Mouse (Mus musculus): ENCODE measurements around the gene Gpr107. TPM values are rescaled to one million over a fixed set of nuclear protein-coding genes. Genes with fewer than 3 reads are reported as not detected.

Gpr107 gene
- total RNA-seq, 2 experiments from 2014 or later: 27.4 to 32.4 TPM

- DNase-seq: no peak
These were observed 50.2 kb downstream of the Gpr107 start for GRCm38 (mm10) chr2:31202357-31202756.

GRCm38 (mm10) chr2:31202956-31203355 lies 50.8 kb downstream of the Gpr107 start:
- no peak for DNase-seq

- DNase-seq: no peak
These were observed 52.6 kb downstream of the Gpr107 start for GRCm38 (mm10) chr2:31204677-31205076.

GRCm38 (mm10) chr2:31206211-31206610 lies 54.1 kb downstream of the Gpr107 start:
- DNase-seq: no peak

GRCm38 (mm10) chr2:31206882-31207281 lies 54.8 kb downstream of the Gpr107 start:
- no peak for DNase-seq

GRCm38 (mm10) chr2:31208544-31209142 lies 56.5 kb downstream of the Gpr107 start:
- DNase-seq: no peak

- no peak for DNase-seq
These were observed 57.4 kb downstream of the Gpr107 start for GRCm38 (mm10) chr2:31209525-31209924.

- no peak for DNase-seq
These were observed 58.2 kb downstream of the Gpr107 start for GRCm38 (mm10) chr2:31210144-31210847.

GRCm38 (mm10) chr2:31211204-31211603 lies 59.1 kb downstream of the Gpr107 start:
- no peak for DNase-seq

- no peak for DNase-seq
These were observed 62.2 kb downstream of the Gpr107 start for GRCm38 (mm10) chr2:31214211-31214796.

- DNase-seq: no peak
These were observed 66.5 kb downstream of the Gpr107 start for GRCm38 (mm10) chr2:31218611-31219010.

GRCm38 (mm10) chr2:31219470-31219869 lies 67.4 kb downstream of the Gpr107 start:
- DNase-seq: no peak

GRCm38 (mm10) chr2:31220844-31221243 lies 68.7 kb downstream of the Gpr107 start:
- no peak for DNase-seq

GRCm38 (mm10) chr2:31221582-31221981 lies 69.5 kb downstream of the Gpr107 start:
- DNase-seq: no peak

GRCm38 (mm10) chr2:31228768-31229311 lies 76.7 kb downstream of the Gpr107 start:
- no peak for DNase-seq

- no peak for DNase-seq
These were observed 87.1 kb downstream of the Gpr107 start for GRCm38 (mm10) chr2:31239203-31239696.

GRCm38 (mm10) chr2:31239833-31240232 lies 87.7 kb downstream of the Gpr107 start:
- DNase-seq: no peak

GRCm38 (mm10) chr2:31241639-31242038 lies 89.5 kb downstream of the Gpr107 start:
- no peak for DNase-seq

- peak; percentile 35 for DNase-seq
These were observed 92.1 kb downstream of the Gpr107 start for GRCm38 (mm10) chr2:31244216-31244615.

- DNase-seq: no peak
These were observed 92.9 kb downstream of the Gpr107 start for GRCm38 (mm10) chr2:31245051-31245450.

- DNase-seq: peak; percentile 80
These were observed 93.5 kb downstream of the Gpr107 start, which contains the start of gene Ncs1 for GRCm38 (mm10) chr2:31245491-31246141. Gene Ncs1 (plus strand): TSS chr2:31245823.

- peak; percentile 34 for DNase-seq
These were observed 94.3 kb downstream of the Gpr107 start for GRCm38 (mm10) chr2:31246251-31246971.
